Mouse (Mus musculus) midbrain, postnatal 0 days (tissue): ENCODE results near the gene Gpr107. TPM values are rescaled to one million over a fixed set of nuclear protein-coding genes. Genes with fewer than 3 reads are reported as not detected.

ENCODE experiments used
- ATAC-seq: fragments of 200-750 bp; cut with Nextera tagmentation; 2 replicates; pipeline ENCODE4 v1.8.0; 2017; ENCODE audit warnings: moderate number of reproducible peaks, mild to moderate bottlenecking, moderate TSS enrichment, moderate library complexity; ENCODE audit not compliant: low FRiP score
- DNase-seq: peaks from one replicate; pipeline ENCODE4 v3.0.0-alpha.2; 2015; ENCODE audit warnings: low spot score
- H3K27ac ChIP-seq: fragments of 300-500 bp; sonication (generic); 2 replicates; pipeline ENCODE4 v1.5.1; 2014; ENCODE audit warnings: low read depth, mild to moderate bottlenecking, low read length, mixed read lengths
- H3K27me3 ChIP-seq: fragments of 300-500 bp; sonication (generic); 2 replicates; pipeline ENCODE4 v1.6.1; 2014; ENCODE audit warnings: low read length, control low read depth, mixed read lengths; ENCODE audit not compliant: insufficient read depth
- H3K36me3 ChIP-seq: fragments of 300-500 bp; sonication (generic); 2 replicates; pipeline ENCODE4 v1.6.1; 2014; ENCODE audit warnings: low read length, control low read depth, mixed read lengths; ENCODE audit not compliant: insufficient read depth
- H3K4me1 ChIP-seq: fragments of 300-500 bp; sonication (generic); 2 replicates; pipeline ENCODE4 v1.6.1; 2014; ENCODE audit warnings: mild to moderate bottlenecking, control low read depth, antibody characterized with exemption, low read length, mixed read lengths; ENCODE audit not compliant: insufficient read depth
- H3K4me2 ChIP-seq: fragments of 300-500 bp; sonication (generic); 2 replicates; pipeline ENCODE4 v1.6.1; 2014; ENCODE audit warnings: low read depth, mild to moderate bottlenecking, low read length, mixed read lengths; ENCODE audit not compliant: poor library complexity, severe bottlenecking
- H3K4me3 ChIP-seq: fragments of 300-500 bp; sonication (generic); 2 replicates; pipeline ENCODE4 v1.5.1; 2014; ENCODE audit warnings: low read depth, mild to moderate bottlenecking, low read length, moderate library complexity
- H3K9ac ChIP-seq: fragments of 300-500 bp; sonication (generic); replicated peaks from 2 replicates; pipeline ENCODE4 v1.6.1; 2014; ENCODE audit warnings: mild to moderate bottlenecking, low read length, moderate library complexity, mixed read lengths; ENCODE audit not compliant: poor library complexity, severe bottlenecking
- H3K9me3 ChIP-seq: fragments of 300-500 bp; sonication (generic); 2 replicates; pipeline ENCODE4 v1.6.1; 2016; ENCODE audit warnings: low read length, control low read depth
- CTCF ChIP-seq: IDR thresholded peaks from 2 replicates; pipeline ENCODE4 v1.5.1; 2016; ENCODE audit warnings: antibody characterized with exemption, mild to moderate bottlenecking
- WGBS: fragments of 180-500 bp; shearing (Covaris S2); extraction: QIAGEN DNeasy Blood & Tissue Kit; methylation state at CpG from one replicate; pipeline ENCODE4 v1.1.7; 2014; 5-methylcytosine and 5-hydroxymethylcytosine counted together
- polyA plus RNA-seq: library from polyadenylated mRNA; unstranded; fragments of >200 nt; fragmentation: Nextera tagmentation; extraction: Ambion mirVana; gene quantifications from 2 replicates; pipeline ENCODE4 v1.2.1, GENCODE M21; 2015
- total RNA-seq: library from RNA; depleted of rRNA; stranded (reverse); fragments of >200 nt; gene quantifications from 2 replicates; pipeline ENCODE4 v1.2.3, GENCODE M21; 2014

Gpr107 gene
- total and polyA plus RNA-seq, 2 experiments from 2014 or later: 31.6 to 46.7 TPM

GRCm38 (mm10) chr2:31239833-31240232 is 87.7 kb downstream of the Gpr107 start:
- H3K9ac ChIP-seq: no peak overlapping the region
- H3K27ac ChIP-seq: no peak overlapping the region
- H3K4me3 ChIP-seq: no peak overlapping the region
- no peak for DNase-seq
- H3K9me3 ChIP-seq: no peaks in the 10 kb centered on the region
- H3K4me1 ChIP-seq: peaks cover 3% of the 10 kb centered on the region; the same call in 1 of the 2 replicates
- no peaks in the 10 kb centered on the region for H3K27me3 ChIP-seq
- no peak for TF ChIP-seq CTCF
- ATAC-seq: no peak
- H3K36me3 ChIP-seq: no peaks in the 10 kb centered on the region
- peak overlapping the region; percentile 6; the same call in 1 of the 2 replicates for H3K4me2 ChIP-seq
- WGBS: 82% methylated on average over 6 of the region's 6 CpGs

- H3K9ac ChIP-seq: no peak overlapping the region
- H3K4me3 ChIP-seq: no peak overlapping the region
- no peaks in the 10 kb centered on the region for H3K9me3 ChIP-seq
- no peak overlapping the region for H3K27ac ChIP-seq
- WGBS: 14% methylated on average over 7 of the region's 7 CpGs
- no peaks in the 10 kb centered on the region for H3K36me3 ChIP-seq
- H3K27me3 ChIP-seq: no peaks in the 10 kb centered on the region
- no peak overlapping the region for H3K4me2 ChIP-seq
- H3K4me1 ChIP-seq: peaks cover 4% of the 10 kb centered on the region; the same call in 1 of the 2 replicates
- ATAC-seq: no peak
- DNase-seq: no peak
- no peak for TF ChIP-seq CTCF
These were observed 89.5 kb downstream of the Gpr107 start for GRCm38 (mm10) chr2:31241639-31242038.

GRCm38 (mm10) chr2:31244216-31244615 is 92.1 kb downstream of the Gpr107 start:
- Histone ChIP-seq H3K4me3 (no peak overlapping the region), H3K4me2 (no peak overlapping the region), H3K9ac (no peak overlapping the region), H3K9me3 (no peaks in the 10 kb centered on the region), H3K4me1 (peaks cover 19% of the 10 kb centered on the region; the same call in 1 of the 2 replicates), H3K27me3 (no peaks in the 10 kb centered on the region), H3K36me3 (peaks cover 5% of the 10 kb centered on the region; the same call in 1 of the 2 replicates), H3K27ac (no peak overlapping the region)
- WGBS: 75% methylated on average over 8 of the region's 8 CpGs
- no peak for TF ChIP-seq CTCF
- ATAC-seq: no peak
- no peak for DNase-seq

- no peak for TF ChIP-seq CTCF
- H3K4me3 ChIP-seq: peak overlapping the region; percentile 98
- ATAC-seq (no peak), DNase-seq (no peak)
- peak overlapping the region; percentile 84 for H3K27ac ChIP-seq
- H3K9ac ChIP-seq: peak overlapping the region; percentile 97
- 8% methylated on average over 5 of the region's 5 CpGs for WGBS
- peaks cover 5% of the 10 kb centered on the region; the same call in 1 of the 2 replicates for H3K36me3 ChIP-seq
- H3K9me3 ChIP-seq: no peaks in the 10 kb centered on the region
- H3K4me2 ChIP-seq: peak overlapping the region; percentile 83
- H3K4me1 ChIP-seq: peaks cover 19% of the 10 kb centered on the region; the same call in 1 of the 2 replicates
- no peaks in the 10 kb centered on the region for H3K27me3 ChIP-seq
These were observed 92.9 kb downstream of the Gpr107 start for GRCm38 (mm10) chr2:31245051-31245450.

GRCm38 (mm10) chr2:31245491-31246141 is 93.5 kb downstream of the Gpr107 start, which contains the start of gene Ncs1:
Gene Ncs1, plus strand, starts transcription at chr2:31245823.
- Histone ChIP-seq H3K4me1 (peaks cover 19% of the 10 kb centered on the region; the same call in 1 of the 2 replicates), H3K9ac (peak within 1 kb of the TSS; percentile 97), H3K4me2 (peak within 1 kb of the TSS; percentile 83), H3K27me3 (no peaks in the 10 kb centered on the region), H3K36me3 (peaks cover 5% of the 10 kb centered on the region; the same call in 1 of the 2 replicates), H3K9me3 (no peaks in the 10 kb centered on the region), H3K27ac (peak within 1 kb of the TSS; percentile 84), H3K4me3 (peak within 1 kb of the TSS; percentile 98)
- ATAC-seq (peak; percentile 85), DNase-seq (peak; percentile 81)
- TF ChIP-seq CTCF: peak; percentile 30; the same call in 1 of the 2 replicates
- WGBS: under 1% methylated on average over 67 of the region's 89 CpGs

- WGBS: under 1% methylated on average over 38 of the region's 41 CpGs
- peak; percentile 39 for TF ChIP-seq CTCF
- Histone ChIP-seq H3K9ac (peak overlapping the region; percentile 97), H3K27me3 (no peaks in the 10 kb centered on the region), H3K36me3 (peaks cover 5% of the 10 kb centered on the region; the same call in 1 of the 2 replicates), H3K4me3 (peak overlapping the region; percentile 98), H3K27ac (peak overlapping the region; percentile 84), H3K9me3 (no peaks in the 10 kb centered on the region), H3K4me2 (peak overlapping the region; percentile 83), H3K4me1 (peaks cover 19% of the 10 kb centered on the region; the same call in 1 of the 2 replicates)
- ATAC-seq: peak; percentile 52
- DNase-seq: peak; percentile 50
These were observed 94.3 kb downstream of the Gpr107 start for GRCm38 (mm10) chr2:31246251-31246971.
